Comparison of ENCODE assay signal across 9 mouse cellular contexts in genomic region chr13:51716350-51717263, GRCm38 (mm10).
A peak's percentile ranks its signal among the peaks of the same experiment; 100 is the strongest.
DNase-seq lines count a peak whose midpoint lies in the region; ATAC-seq and TF ChIP-seq lines count a peak whose summit lies in the region.
"Had no signal": no experiment of that assay in that cellular context is flagged by ENCODE, and none has a peak within 500 bp of the region (broad histone marks: within the 10 kb centered on the region; RNA-seq: fewer than 3 reads in every experiment).

No protein-coding gene starts in this region.

- H3K27me3 ChIP-seq in kidney, adult 2 months (replicated peaks; ENCODE audit: control insufficient read depth, insufficient read depth, low read length): no peaks in the 10 kb centered on the region
- no peaks in the 10 kb centered on the region for H3K27me3 ChIP-seq in kidney, postnatal 0 days (ENCODE audit: insufficient read depth, low read length)
- no peaks in the 10 kb centered on the region for H3K27me3 ChIP-seq in midbrain, embryonic 13.5 days

- DNase-seq in kidney, adult 2 months: peak; percentile 39
- no peak for DNase-seq in kidney, adult 11 months
- peak; percentile 57 to 72 for DNase-seq in adrenal gland, adult (ENCODE audit: inconsistent age in 2 of 2, low spot score in 1 of 2)
- DNase-seq in cerebellum, postnatal 25 days: peak; percentile 74 to 81
- DNase-seq in kidney, postnatal 0 days (ENCODE audit: low spot score): no peak
- DNase-seq in yolk sac, embryonic 10.5 days (ENCODE audit: low spot score): no peak
- DNase-seq: thymus, postnatal 14 days had no signal

- H3K4me3 ChIP-seq in kidney, adult 2 months (ENCODE audit: insufficient read depth, low read depth, low read length): no peak overlapping the region
- H3K4me3 ChIP-seq in kidney, postnatal 0 days (replicated peaks; ENCODE audit: low read depth, low read length): no peak overlapping the region
- no peak overlapping the region for H3K4me3 ChIP-seq in midbrain, embryonic 13.5 days (replicated peaks)

- H3K27ac ChIP-seq in kidney, adult 2 months (ENCODE audit: insufficient read depth, low read depth, low read length): no peak overlapping the region
- H3K27ac ChIP-seq in kidney, postnatal 0 days: no peak overlapping the region
- no peak overlapping the region for H3K27ac ChIP-seq in midbrain, embryonic 13.5 days

- WGBS in kidney, adult 2 months: 45% methylated on average over 8 of the region's 8 CpGs
- WGBS in kidney, postnatal 0 days: 56% methylated on average over 8 of the region's 8 CpGs
- 88% methylated on average over 8 of the region's 8 CpGs for WGBS in midbrain, embryonic 13.5 days

- no peak overlapping the region for H3K4me2 ChIP-seq in kidney, postnatal 0 days (ENCODE audit: low read length)
- no peak overlapping the region for H3K4me2 ChIP-seq in midbrain, embryonic 13.5 days (replicated peaks)

- no peaks in the 10 kb centered on the region for H3K9me3 ChIP-seq in kidney, postnatal 0 days (replicated peaks; ENCODE audit: low read length)
- H3K9me3 ChIP-seq in midbrain, embryonic 13.5 days: no peaks in the 10 kb centered on the region

- ATAC-seq in kidney, postnatal 0 days (replicated peaks; ENCODE audit: low FRiP score, low read depth): peak; percentile 29; the same call in 1 of the 2 replicates
- no peak for ATAC-seq in megakaryocyte, adult 5-6 weeks (ENCODE audit: poor library complexity, severe bottlenecking)
- no peak for ATAC-seq in midbrain, embryonic 13.5 days

- H3K36me3 ChIP-seq in kidney, adult 2 months (ENCODE audit: control insufficient read depth, insufficient read depth, low read length): no peaks in the 10 kb centered on the region; the same call in 1 of the 2 replicates
- H3K36me3 ChIP-seq in kidney, postnatal 0 days (ENCODE audit: insufficient read depth, low read length): 0 out of 2 replicates have a peak, but pooled peaks cover 15% of the 10 kb centered on the region
- H3K36me3 ChIP-seq in midbrain, embryonic 13.5 days: peaks cover 24% of the 10 kb centered on the region

- no peak for TF ChIP-seq POLR2A in kidney, adult 2 months (IDR thresholded peaks at IDR 0.05; ENCODE audit: low read depth, low read length)

- no peak for TF ChIP-seq CTCF in kidney, adult 2 months (conservative IDR thresholded peaks at IDR 0.05; ENCODE audit: insufficient read depth, insufficient read length, low read depth, low read length)
- no peak for TF ChIP-seq CTCF in kidney, postnatal 0 days (IDR thresholded peaks at IDR 0.05; ENCODE audit: low read depth)

- no peak overlapping the region for H3K9ac ChIP-seq in kidney, postnatal 0 days (ENCODE audit: low read depth, low read length)
- H3K9ac ChIP-seq in midbrain, embryonic 13.5 days (replicated peaks): no peak overlapping the region

- no peaks in the 10 kb centered on the region for H3K4me1 ChIP-seq in kidney, adult 2 months (ENCODE audit: control insufficient read depth, insufficient read depth, low read length)
- no peaks in the 10 kb centered on the region for H3K4me1 ChIP-seq in kidney, postnatal 0 days (replicated peaks; ENCODE audit: insufficient read depth, low read length)
- no peaks in the 10 kb centered on the region for H3K4me1 ChIP-seq in midbrain, embryonic 13.5 days (replicated peaks)

Comparison
In these comparisons a context has a peak if more than half of its experiments do, and no peak if none do; other contexts are left out.
1. DNase-seq: peak in kidney, adult 2 months (single experiment), adrenal gland, adult (2 of 2) and cerebellum, postnatal 25 days (2 of 2); none in kidney, adult 11 months (single experiment), kidney, postnatal 0 days (single experiment) and yolk sac, embryonic 10.5 days (single experiment).